ENCODE assay signal across 9 mouse cellular contexts in genomic region chr7:143459332-143460211, GRCm38 (mm10). TPM values are rescaled to one million over a fixed set of nuclear protein-coding genes. Genes with fewer than 3 reads are reported as not detected.
DNase-seq lines count a peak whose midpoint lies in the region; ATAC-seq lines count a peak whose summit lies in the region.
"Had no signal": no experiment of that assay in that cellular context is flagged by ENCODE, and none has a peak within 500 bp of the region (broad histone marks: within the 10 kb centered on the region; RNA-seq: fewer than 3 reads in every experiment).

No protein-coding gene starts in this region.

- DNase-seq in right cerebral cortex, postnatal 14 days: peak; percentile 21
- no peak for DNase-seq in right cerebral cortex, adult 18-20 months
- DNase-seq in forebrain, embryonic 10.5 days (ENCODE audit: extremely low spot score, low spot score): no peak
- peak; percentile 72 to 77 for DNase-seq in heart, postnatal 14 days
- no peak for DNase-seq in right cerebral cortex, adult 2 months (ENCODE audit: low spot score in 2 of 2)

- 39% methylated on average over 100 of the region's 100 CpGs for WGBS in forebrain, embryonic 10.5 days
- WGBS in liver, embryonic 12.5 days (ENCODE audit: insufficient replicate concordance): 17% methylated on average over 92 of the region's 100 CpGs
- WGBS in neural tube, embryonic 13.5 days: 32% methylated on average over 100 of the region's 100 CpGs

- peak overlapping the region; percentile 19 for H3K9ac ChIP-seq in liver, embryonic 12.5 days
- H3K9ac ChIP-seq in neural tube, embryonic 13.5 days: peak overlapping the region; percentile 74

- peaks cover 87% of the 10 kb centered on the region for H3K27me3 ChIP-seq in forebrain, embryonic 10.5 days (ENCODE audit: poor library complexity, severe bottlenecking)
- peaks cover 98% of the 10 kb centered on the region for H3K27me3 ChIP-seq in liver, embryonic 12.5 days (replicated peaks)
- no peaks in the 10 kb centered on the region for H3K27me3 ChIP-seq in neural tube, embryonic 13.5 days

- H3K4me3 ChIP-seq in forebrain, embryonic 10.5 days: peak overlapping the region; percentile 60
- peak overlapping the region; percentile 51 for H3K4me3 ChIP-seq in liver, embryonic 12.5 days
- peak overlapping the region; percentile 50 for H3K4me3 ChIP-seq in neural tube, embryonic 13.5 days
- H3K4me3 ChIP-seq: myocyte had no signal

- peak overlapping the region; percentile 85 for H3K27ac ChIP-seq in forebrain, embryonic 10.5 days
- H3K27ac ChIP-seq in liver, embryonic 12.5 days: peak overlapping the region; percentile 50; the same call in 1 of the 2 replicates
- peak overlapping the region; percentile 85 for H3K27ac ChIP-seq in neural tube, embryonic 13.5 days (replicated peaks)

- no peak for ATAC-seq in liver, embryonic 12.5 days
- peak; percentile 5; the same call in 1 of the 2 replicates for ATAC-seq in neural tube, embryonic 13.5 days (ENCODE audit: low read depth)
- ATAC-seq in activated CD4-positive, CD25-positive, alpha-beta regulatory T cell, adult 4 months: no peak

- no peaks in the 10 kb centered on the region for H3K36me3 ChIP-seq in forebrain, embryonic 10.5 days (replicated peaks)
- H3K36me3 ChIP-seq in liver, embryonic 12.5 days: peaks cover 6% of the 10 kb centered on the region; the same call in 1 of the 2 replicates
- 0 out of 2 replicates have a peak, but pooled peaks cover 4% of the 10 kb centered on the region for H3K36me3 ChIP-seq in neural tube, embryonic 13.5 days

- H3K4me1 ChIP-seq in forebrain, embryonic 10.5 days: peaks cover 52% of the 10 kb centered on the region
- peaks cover 14% of the 10 kb centered on the region for H3K4me1 ChIP-seq in liver, embryonic 12.5 days
- peaks cover 21% of the 10 kb centered on the region for H3K4me1 ChIP-seq in neural tube, embryonic 13.5 days (replicated peaks)

- H3K4me2 ChIP-seq in liver, embryonic 12.5 days: peak overlapping the region; percentile 68
- peak overlapping the region; percentile 58 for H3K4me2 ChIP-seq in neural tube, embryonic 13.5 days

- intact Hi-C loops in heart, postnatal 14 days (cut with DNase I): loop anchor here (5.0 kb wide), 3 partner anchors 147 to 247 kb away; no protein-coding TSS in a partner anchor

- H3K9me3 ChIP-seq in forebrain, embryonic 10.5 days: peaks cover 48% of the 10 kb centered on the region
- peaks cover 34% of the 10 kb centered on the region for H3K9me3 ChIP-seq in liver, embryonic 12.5 days (replicated peaks)
- peaks cover 21% of the 10 kb centered on the region; the same call in 1 of the 2 replicates for H3K9me3 ChIP-seq in neural tube, embryonic 13.5 days

RNA-seq across cellular contexts. Expression of gene Cdkn1c, which starts 1.3 kb away (rescaled TPM):
- 194 and 230 TPM in 2 replicates for polyA plus RNA-seq in forebrain, embryonic 10.5 days (2016; fragmentation: Nextera tagmentation; extraction: Ambion mirVana)
- 10 to 100 TPM; 37.3 to 52.0 TPM for total RNA-seq in heart, postnatal 14 days (2021)
- polyA plus RNA-seq in liver, embryonic 12.5 days (2016; fragmentation: Nextera tagmentation; extraction: Ambion mirVana): 434 and 450 TPM in 2 replicates
- 464 and 633 TPM in 2 replicates for polyA plus RNA-seq in neural tube, embryonic 13.5 days (2015; fragmentation: Nextera tagmentation; extraction: Ambion mirVana)
- polyA plus RNA-seq in activated CD4-positive, CD25-positive, alpha-beta regulatory T cell, adult 4 months (2017; shearing (Covaris generic)): under 1 TPM; 0.24 to 0.41 TPM

RNA-seq across cellular contexts. Expression of gene Slc22a18, which starts 14.0 kb away (rescaled TPM):
- 0.43 TPM in 2 replicates for polyA plus RNA-seq in forebrain, embryonic 10.5 days (2016; fragmentation: Nextera tagmentation; extraction: Ambion mirVana)
- under 1 TPM; 0.15 to 0.69 TPM for total RNA-seq in heart, postnatal 14 days (2021)
- polyA plus RNA-seq in liver, embryonic 12.5 days (2016; fragmentation: Nextera tagmentation; extraction: Ambion mirVana): 4.5 and 5.1 TPM in 2 replicates
- 0.28 and 0.29 TPM in 2 replicates for polyA plus RNA-seq in neural tube, embryonic 13.5 days (2015; fragmentation: Nextera tagmentation; extraction: Ambion mirVana)
- polyA plus RNA-seq in activated CD4-positive, CD25-positive, alpha-beta regulatory T cell, adult 4 months (2017; shearing (Covaris generic)): under 1 TPM in 1 of 2 experiments, not detected in 1; 0.32 TPM

RNA-seq across cellular contexts. Expression of gene Phlda2, which starts 43.4 kb away (rescaled TPM):
- 0.96 and 1.4 TPM in 2 replicates for polyA plus RNA-seq in forebrain, embryonic 10.5 days (2016; fragmentation: Nextera tagmentation; extraction: Ambion mirVana)
- total RNA-seq in heart, postnatal 14 days (2021): not detected
- 18.1 and 18.5 TPM in 2 replicates for polyA plus RNA-seq in liver, embryonic 12.5 days (2016; fragmentation: Nextera tagmentation; extraction: Ambion mirVana)
- 0.45 and 0.84 TPM in 2 replicates for polyA plus RNA-seq in neural tube, embryonic 13.5 days (2015; fragmentation: Nextera tagmentation; extraction: Ambion mirVana)
- not detected for polyA plus RNA-seq in activated CD4-positive, CD25-positive, alpha-beta regulatory T cell, adult 4 months (2017; shearing (Covaris generic))
- polyA plus RNA-seq: myocyte had no signal

Comparison
In these comparisons a context has a peak if more than half of its experiments do, and no peak if none do; other contexts are left out.
1. DNase-seq: peak in right cerebral cortex, postnatal 14 days (single experiment) and heart, postnatal 14 days (2 of 2); none in right cerebral cortex, adult 18-20 months (single experiment), forebrain, embryonic 10.5 days (single experiment) and right cerebral cortex, adult 2 months (0 of 2).
2. RNA of gene Cdkn1c, which starts 1.3 kb away (polyA plus RNA-seq): 464 to 633 TPM in neural tube, embryonic 13.5 days, 434 to 450 TPM in liver, embryonic 12.5 days and 194 to 230 TPM in forebrain, embryonic 10.5 days; 0.24 to 0.41 TPM in activated CD4-positive, CD25-positive, alpha-beta regulatory T cell, adult 4 months; every median in the first group is over 100 times any median in the second.
3. Peak in every context shown above with its lines, with median percentiles within 50 percentile points of each other: H3K27ac ChIP-seq and H3K4me3 ChIP-seq.